Mouse (Mus musculus) liver, postnatal 0 days (tissue): Measurements from ENCODE around the gene Ube2i. TPM values are rescaled to one million over a fixed set of nuclear protein-coding genes. Genes with fewer than 3 reads are reported as not detected.
A peak's percentile ranks its signal among the peaks of the same experiment; 100 is the strongest.
"Not testable (repeated sequence)": the region's sequence is repeated elsewhere in the genome, so short reads cannot be mapped to it uniquely, and the experiment has no call there.

Experiments
- ATAC-seq: fragments of 200-750 bp; cut with Nextera tagmentation; 2 replicates; pipeline ENCODE4 v1.8.0; 2017; ENCODE audit warnings: mild to moderate bottlenecking, moderate library complexity
- DNase-seq: peaks from one replicate; pipeline ENCODE4 v3.0.0-alpha.2; 2016
- H3K27ac ChIP-seq: fragments of 300-500 bp; sonication (generic); 2 replicates; pipeline ENCODE4 v1.5.1; 2014; ENCODE audit warnings: antibody characterized with exemption, moderate library complexity, mild to moderate bottlenecking, low read depth
- H3K27me3 ChIP-seq: fragments of 300-500 bp; sonication (generic); 2 replicates; pipeline ENCODE4 v1.6.1; 2014; ENCODE audit warnings: low read length, control low read depth, mixed read lengths; ENCODE audit not compliant: insufficient read depth
- H3K36me3 ChIP-seq: fragments of 300-500 bp; sonication (generic); replicated peaks from 2 replicates; pipeline ENCODE4 v1.6.1; 2014; ENCODE audit warnings: mild to moderate bottlenecking, control low read depth, low read length, moderate library complexity, mixed read lengths; ENCODE audit not compliant: insufficient read depth
- H3K4me1 ChIP-seq: fragments of 300-500 bp; sonication (generic); 2 replicates; pipeline ENCODE4 v1.6.1; 2014; ENCODE audit warnings: antibody characterized with exemption, mild to moderate bottlenecking, control low read depth; ENCODE audit not compliant: insufficient read depth
- H3K4me2 ChIP-seq: fragments of 300-500 bp; sonication (generic); 2 replicates; pipeline ENCODE4 v1.6.1; 2014; ENCODE audit warnings: low read depth, mild to moderate bottlenecking, low read length, moderate library complexity, mixed read lengths
- H3K4me3 ChIP-seq: fragments of 300-500 bp; sonication (generic); 2 replicates; pipeline ENCODE4 v1.5.1; 2014; ENCODE audit warnings: low read depth, low read length
- H3K9ac ChIP-seq: fragments of 300-500 bp; sonication (generic); replicated peaks from 2 replicates; pipeline ENCODE4 v1.6.1; 2014; ENCODE audit warnings: mild to moderate bottlenecking, moderate library complexity
- H3K9me3 ChIP-seq: fragments of 300-500 bp; sonication (generic); 2 replicates; pipeline ENCODE4 v1.6.1; 2016; ENCODE audit warnings: mild to moderate bottlenecking, control low read depth, low read length, mixed read lengths
- CTCF ChIP-seq: sonication (generic); IDR thresholded peaks from 2 replicates; pipeline ENCODE4 v1.5.1; 2016; ENCODE audit warnings: antibody characterized with exemption, low read depth
- EP300 ChIP-seq: IDR thresholded peaks from 2 replicates; pipeline ENCODE4 v1.6.1; 2016; ENCODE audit warnings: antibody characterized with exemption, low read depth, mild to moderate bottlenecking
- WGBS: fragments of 180-500 bp; shearing (Covaris S2); extraction: QIAGEN DNeasy Blood & Tissue Kit; methylation state at CpG from one replicate; pipeline ENCODE4 v1.1.7; 2014; ENCODE audit not compliant: insufficient replicate concordance; 5-methylcytosine and 5-hydroxymethylcytosine counted together
- polyA plus RNA-seq: library from polyadenylated mRNA; unstranded; fragments of >200 nt; fragmentation: Nextera tagmentation; extraction: Ambion mirVana; gene quantifications from 2 replicates; pipeline ENCODE4 v1.2.1, GENCODE M21; 2015

Ube2i gene
- polyA plus RNA-seq, 1 experiment from 2014 or later, result 164 TPM

GRCm38 (mm10) chr17:25227991-25228390 lies 46.4 kb downstream of the Ube2i start:
- TF ChIP-seq EP300 (no peak), CTCF (no peak)
- no peak overlapping the region for H3K27ac ChIP-seq
- DNase-seq, result no peak
- peaks cover 33% of the 10 kb centered on the region for H3K36me3 ChIP-seq
- ATAC-seq, result no peak
- no peaks in the 10 kb centered on the region for H3K27me3 ChIP-seq
- H3K9me3 ChIP-seq, result no peaks in the 10 kb centered on the region
- WGBS, result 74% methylated on average over 5 of the region's 5 CpGs
- no peak overlapping the region for H3K4me2 ChIP-seq
- H3K4me1 ChIP-seq, result peaks cover 31% of the 10 kb centered on the region
- no peak overlapping the region for H3K9ac ChIP-seq
- no peak overlapping the region for H3K4me3 ChIP-seq

GRCm38 (mm10) chr17:25225659-25226058 lies 48.8 kb downstream of the Ube2i start:
- Histone ChIP-seq H3K4me3 (peak overlapping the region; percentile 6; the same call in 1 of the 2 replicates), H3K4me1 (peaks cover 46% of the 10 kb centered on the region), H3K27ac (peak overlapping the region; percentile 84), H3K4me2 (peak overlapping the region; percentile 48), H3K9me3 (no peaks in the 10 kb centered on the region), H3K36me3 (peaks cover 24% of the 10 kb centered on the region), H3K27me3 (no peaks in the 10 kb centered on the region), H3K9ac (peak overlapping the region; percentile 46)
- no peak for DNase-seq
- 45% methylated on average over 4 of the region's 4 CpGs for WGBS
- peak; percentile 56 for ATAC-seq
- TF ChIP-seq EP300 (peak; percentile 75), CTCF (no peak)

- Histone ChIP-seq H3K4me3 (peak overlapping the region; percentile 67), H3K4me1 (peaks cover 46% of the 10 kb centered on the region), H3K9me3 (no peaks in the 10 kb centered on the region), H3K9ac (peak overlapping the region; percentile 73), H3K27ac (peak overlapping the region; percentile 84), H3K4me2 (peak overlapping the region; percentile 91), H3K36me3 (peaks cover 21% of the 10 kb centered on the region), H3K27me3 (no peaks in the 10 kb centered on the region)
- ATAC-seq (no peak), DNase-seq (no peak)
- TF ChIP-seq CTCF (peak; percentile 18; the same call in 1 of the 2 replicates), EP300 (no peak)
- WGBS, result 60% methylated on average over 7 of the region's 7 CpGs
These were observed 49.7 kb downstream of the Ube2i start for GRCm38 (mm10) chr17:25224586-25225222.

GRCm38 (mm10) chr17:25222951-25223601 lies 51.3 kb downstream of the Ube2i start:
- ATAC-seq, result peak; percentile 55
- Histone ChIP-seq H3K27me3 (no peaks in the 10 kb centered on the region), H3K27ac (peak overlapping the region; percentile 84), H3K36me3 (peaks cover 18% of the 10 kb centered on the region), H3K4me3 (peak overlapping the region; percentile 67), H3K9ac (peak overlapping the region; percentile 73), H3K4me2 (peak overlapping the region; percentile 91), H3K4me1 (peaks cover 46% of the 10 kb centered on the region), H3K9me3 (no peaks in the 10 kb centered on the region)
- TF ChIP-seq EP300 (peak; percentile 55; the same call in 1 of the 2 replicates), CTCF (no peak)
- WGBS, result 15% methylated on average over 6 of the region's 6 CpGs
- DNase-seq, result no peak

GRCm38 (mm10) chr17:25222504-25222940 lies 51.9 kb downstream of the Ube2i start:
- Histone ChIP-seq H3K9ac (peak overlapping the region; percentile 73), H3K4me1 (peaks cover 46% of the 10 kb centered on the region)
- DNase-seq, result peak; percentile 39

GRCm38 (mm10) chr17:25221821-25222503 lies 52.5 kb downstream of the Ube2i start:
- H3K4me1 ChIP-seq, result peaks cover 46% of the 10 kb centered on the region

More at GRCm38 (mm10) chr17:25222504-25222940, 51.9 kb downstream of the Ube2i start:
- peak overlapping the region; percentile 84 for H3K27ac ChIP-seq
- H3K4me3 ChIP-seq, result peak overlapping the region; percentile 67
- peaks cover 18% of the 10 kb centered on the region for H3K36me3 ChIP-seq
- peak; percentile 80 for ATAC-seq
- 8% methylated on average over 11 of the region's 28 CpGs for WGBS
- not testable (repeated sequence) for H3K27me3 ChIP-seq, H3K9me3 ChIP-seq
- peak overlapping the region; percentile 91 for H3K4me2 ChIP-seq

More at GRCm38 (mm10) chr17:25221821-25222503, 52.5 kb downstream of the Ube2i start:
- H3K9ac ChIP-seq, result peak overlapping the region; percentile 71
- 5% methylated on average over 21 of the region's 30 CpGs for WGBS
- no peak for TF ChIP-seq EP300
- TF ChIP-seq CTCF, result 0 out of 2 replicates have a peak, but pooled peaks have one; percentile 10
- H3K36me3 ChIP-seq, result peaks cover 18% of the 10 kb centered on the region
- no peaks in the 10 kb centered on the region for H3K27me3 ChIP-seq
- H3K4me2 ChIP-seq, result peak overlapping the region; percentile 91
- peak; percentile 85 for DNase-seq
- H3K9me3 ChIP-seq, result no peaks in the 10 kb centered on the region
- H3K4me3 ChIP-seq, result peak overlapping the region; percentile 67
- peak overlapping the region; percentile 75 for H3K27ac ChIP-seq
- ATAC-seq, result peak; percentile 74
